Mouse (Mus musculus): ENCODE measurements around the gene Wasf2.

Gene Wasf2

GRCm38 (mm10) chr4:133210023-133210787 is 79.9 kb downstream of the Wasf2 start:
- DNase-seq = no peak

- no peak for DNase-seq
Observed at GRCm38 (mm10) chr4:133210788-133211390, 80.6 kb downstream of the Wasf2 start.

- no peak for DNase-seq
Observed at GRCm38 (mm10) chr4:133211751-133212561, 81.7 kb downstream of the Wasf2 start, which contains the start of the genes Cd164l2 and Gpr3. Gene Cd164l2, plus strand, starts transcription at chr4:133212131. Gene Gpr3, minus strand, starts transcription at chr4:133212536.

- peak; percentile 82 for DNase-seq
Observed at GRCm38 (mm10) chr4:133212562-133213267, 82.4 kb downstream of the Wasf2 start.

GRCm38 (mm10) chr4:133213268-133213590 is 82.9 kb downstream of the Wasf2 start:
- no peak for DNase-seq

GRCm38 (mm10) chr4:133213661-133214060 is 83.4 kb downstream of the Wasf2 start:
- DNase-seq = no peak

- peak; percentile 76 for DNase-seq
Observed at GRCm38 (mm10) chr4:133217641-133218040, 87.3 kb downstream of the Wasf2 start.

GRCm38 (mm10) chr4:133218745-133219144 is 88.4 kb downstream of the Wasf2 start:
- DNase-seq = no peak

- DNase-seq = peak; percentile 59
Observed at GRCm38 (mm10) chr4:133220656-133221055, 90.4 kb downstream of the Wasf2 start.

- no peak for DNase-seq
Observed at GRCm38 (mm10) chr4:133221701-133222100, 91.4 kb downstream of the Wasf2 start.

GRCm38 (mm10) chr4:133223875-133224274 is 93.6 kb downstream of the Wasf2 start:
- no peak for DNase-seq

GRCm38 (mm10) chr4:133226073-133226472 is 95.8 kb downstream of the Wasf2 start:
- DNase-seq = peak; percentile 48

GRCm38 (mm10) chr4:133227636-133228035 is 97.3 kb downstream of the Wasf2 start:
- DNase-seq = no peak

- no peak for DNase-seq
Observed at GRCm38 (mm10) chr4:133229582-133229981, 99.3 kb downstream of the Wasf2 start.

GRCm38 (mm10) chr4:133233285-133233976 is 103.1 kb downstream of the Wasf2 start:
- DNase-seq = peak; percentile 71

- no peak for DNase-seq
Observed at GRCm38 (mm10) chr4:133234771-133235170, 104.5 kb downstream of the Wasf2 start.

- DNase-seq = no peak
Observed at GRCm38 (mm10) chr4:133235415-133235814, 105.1 kb downstream of the Wasf2 start.

GRCm38 (mm10) chr4:133237911-133238310 is 107.6 kb downstream of the Wasf2 start:
- no peak for DNase-seq

GRCm38 (mm10) chr4:133240490-133240921 is 110.2 kb downstream of the Wasf2 start, which contains the start of gene Map3k6:
Gene Map3k6, plus strand, starts transcription at chr4:133240818.
- DNase-seq = peak; percentile 90

GRCm38 (mm10) chr4:133240934-133241908 is 110.9 kb downstream of the Wasf2 start:
- peak; percentile 94 for DNase-seq

- no peak for DNase-seq
Observed at GRCm38 (mm10) chr4:133241910-133242309, 111.6 kb downstream of the Wasf2 start.
